Mouse (Mus musculus) ES-E14 (cell line): ENCODE measurements around the gene Rhd. TPM values are rescaled to one million over a fixed set of nuclear protein-coding genes. Genes with fewer than 3 reads are reported as not detected.

Experiments
- DNase-seq: peaks from one replicate; pipeline ENCODE4 v3.0.0-alpha.2; 2013; ENCODE audit warnings: low read depth, low spot score
- H3K27ac ChIP-seq: 2 replicates; pipeline ENCODE4 v1.5.1; 2012; ENCODE audit warnings: low read depth, mild to moderate bottlenecking, low read length, moderate library complexity, mixed read lengths; ENCODE audit not compliant: poor library complexity, insufficient read depth, severe bottlenecking
- H3K36me3 ChIP-seq: 2 replicates; pipeline ENCODE4 v1.6.1; 2012; ENCODE audit warnings: mild to moderate bottlenecking, low read length, moderate library complexity, mixed read lengths; ENCODE audit not compliant: control insufficient read depth, poor library complexity, insufficient read depth, severe bottlenecking
- H3K4me1 ChIP-seq, 2 experiments: fragments of 150-350 bp in 1 of 2; sonication (generic) in 1 of 2; 2 replicates each; pipeline ENCODE4 v1.6.1; 2012; ENCODE audit warnings: low read length in 2 of 2, mild to moderate bottlenecking in 1 of 2, mixed read lengths in 1 of 2; ENCODE audit not compliant: control insufficient read depth in 2 of 2, insufficient read depth in 2 of 2, poor library complexity in 1 of 2
- H3K4me3 ChIP-seq, 2 experiments: fragments of 150-350 bp in 1 of 2; sonication (generic) in 1 of 2; 2 replicates each; pipeline ENCODE4 v1.5.1; 2012; ENCODE audit warnings: low read length in 2 of 2, low read depth in 1 of 2, mild to moderate bottlenecking in 1 of 2, mixed read lengths in 1 of 2; ENCODE audit not compliant: insufficient read depth in 1 of 2, poor library complexity in 1 of 2, severe bottlenecking in 1 of 2
- H3K9ac ChIP-seq: 2 replicates; pipeline ENCODE4 v1.6.1; 2012; ENCODE audit warnings: low read depth, mild to moderate bottlenecking, low read length, mixed read lengths; ENCODE audit not compliant: poor library complexity, insufficient read depth, severe bottlenecking
- H3K9me3 ChIP-seq: fragments of 150-350 bp; sonication (generic); 2 replicates; pipeline ENCODE4 v1.6.1; 2012; ENCODE audit warnings: low read depth, mild to moderate bottlenecking, low read length; ENCODE audit not compliant: control insufficient read depth, insufficient read depth
- CHD2 ChIP-seq: IDR thresholded peaks from 2 replicates; pipeline ENCODE4 v1.6.1; 2014; ENCODE audit warnings: mild to moderate bottlenecking, low read depth, low read length, inconsistent platforms
- HCFC1 ChIP-seq: IDR thresholded peaks from 2 replicates; pipeline ENCODE4 v1.6.1; 2012; ENCODE audit warnings: low read length, inconsistent platforms, borderline replicate concordance; ENCODE audit not compliant: insufficient read depth
- MAFK ChIP-seq: IDR thresholded peaks from 2 replicates; pipeline ENCODE4 v1.6.1; 2014; ENCODE audit warnings: mild to moderate bottlenecking, low read depth, low read length, inconsistent platforms; ENCODE audit not compliant: insufficient read depth
- ZC3H11A ChIP-seq: IDR thresholded peaks from 2 replicates; pipeline ENCODE4 v1.6.1; 2012; ENCODE audit warnings: low read depth, mild to moderate bottlenecking, inconsistent platforms, low read length, borderline replicate concordance
- ZNF384 ChIP-seq: IDR thresholded peaks from 2 replicates; pipeline ENCODE4 v1.6.1; 2012; ENCODE audit warnings: low read depth, low read length, inconsistent platforms
- in situ Hi-C, 2 experiments: fragments of 600-800 bp; cut with MboI; formaldehyde crosslinking; loops; one replicate each; pipeline ENCODE4 v1.15.1; 2025; ENCODE audit warnings: low sequenced_read_pairs in 2 of 2, inconsistent platforms in 1 of 2; ENCODE audit not compliant: unreplicated experiment in 2 of 2
- total RNA-seq: library from RNA; depleted of rRNA; stranded (reverse); fragments of 300-350 nt; gene quantifications from 2 replicates; pipeline ENCODE4 v1.2.3, GENCODE M21; 2012

The Rhd gene
- total RNA-seq, 1 experiment, result 12.4 TPM

DNA sequence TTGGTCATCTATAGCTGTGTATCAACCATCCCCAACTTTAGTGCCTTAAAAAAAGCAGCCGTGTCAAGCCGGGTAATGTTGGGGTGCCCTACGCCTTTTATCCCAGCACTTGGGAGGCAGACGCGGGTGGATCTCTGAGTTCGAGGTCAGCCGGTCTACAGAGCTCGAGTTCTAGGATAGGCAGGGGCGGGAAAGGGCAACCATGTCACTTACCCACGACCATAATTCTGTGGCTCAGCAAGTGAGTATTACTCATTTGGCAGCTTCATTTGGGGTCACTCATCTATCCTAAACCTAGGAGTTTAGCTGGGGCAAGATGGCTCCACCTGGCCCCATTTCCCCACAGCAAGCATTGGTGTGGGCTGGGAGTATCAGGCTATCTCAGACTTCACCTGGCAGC is 3.7 kb downstream of the Rhd start:
- DNase-seq, result no peak
- TF ChIP-seq CHD2 (no peak), ZNF384 (no peak), ZC3H11A (no peak), HCFC1 (no peak), MAFK (no peak)
- Histone ChIP-seq H3K9ac (peak overlapping the region; percentile 4; the same call in 1 of the 2 replicates), H3K27ac (peak overlapping the region; percentile 26; the same call in 1 of the 2 replicates), H3K4me3 (peak overlapping the region in 1 of 2 experiments; percentile 26; a peak in 1 of 4 replicates), H3K9me3 (no peaks in the 10 kb centered on the region), H3K36me3 (no peaks in the 10 kb centered on the region), H3K4me1 (peaks cover 6 to 48% of the 10 kb centered on the region in 2 experiments; a peak in 2 of 4 replicates)
- in situ Hi-C loops, result no loop called here

DNA sequence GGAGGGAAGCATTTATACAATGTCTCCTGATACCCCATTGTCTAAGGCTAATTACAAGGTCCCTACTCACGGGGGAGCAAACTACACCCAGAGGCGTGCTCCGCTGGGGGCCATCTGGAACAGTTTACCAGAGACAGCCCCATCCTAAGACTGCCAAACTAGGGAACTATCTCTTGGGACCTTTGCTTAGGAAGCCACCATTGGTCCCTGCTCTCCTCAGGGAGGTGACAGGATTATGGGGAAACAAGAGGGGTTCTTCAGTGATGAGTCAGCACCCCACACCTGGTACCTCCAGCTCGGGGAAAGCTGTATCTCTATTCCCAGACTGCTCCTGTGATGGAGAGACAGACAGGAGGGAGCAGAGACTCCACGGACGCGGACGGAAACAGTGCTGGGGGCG is 4.2 kb downstream of the Rhd start:
- peak overlapping the region; percentile 26; the same call in 1 of the 2 replicates for H3K27ac ChIP-seq
- no peaks in the 10 kb centered on the region for H3K9me3 ChIP-seq
- peak overlapping the region in 1 of 2 experiments; percentile 26; a peak in 1 of 4 replicates for H3K4me3 ChIP-seq
- DNase-seq, result no peak
- peak overlapping the region; percentile 4; the same call in 1 of the 2 replicates for H3K9ac ChIP-seq
- peaks cover 6 to 48% of the 10 kb centered on the region in 2 experiments; a peak in 2 of 4 replicates for H3K4me1 ChIP-seq
- TF ChIP-seq CHD2, result no peak
- no peak for TF ChIP-seq ZNF384
- TF ChIP-seq MAFK, result peak; percentile 57; the same call in 1 of the 2 replicates
- no peak for TF ChIP-seq ZC3H11A
- no peak for TF ChIP-seq HCFC1
- in situ Hi-C loops, result no loop called here
- H3K36me3 ChIP-seq, result no peaks in the 10 kb centered on the region

DNA sequence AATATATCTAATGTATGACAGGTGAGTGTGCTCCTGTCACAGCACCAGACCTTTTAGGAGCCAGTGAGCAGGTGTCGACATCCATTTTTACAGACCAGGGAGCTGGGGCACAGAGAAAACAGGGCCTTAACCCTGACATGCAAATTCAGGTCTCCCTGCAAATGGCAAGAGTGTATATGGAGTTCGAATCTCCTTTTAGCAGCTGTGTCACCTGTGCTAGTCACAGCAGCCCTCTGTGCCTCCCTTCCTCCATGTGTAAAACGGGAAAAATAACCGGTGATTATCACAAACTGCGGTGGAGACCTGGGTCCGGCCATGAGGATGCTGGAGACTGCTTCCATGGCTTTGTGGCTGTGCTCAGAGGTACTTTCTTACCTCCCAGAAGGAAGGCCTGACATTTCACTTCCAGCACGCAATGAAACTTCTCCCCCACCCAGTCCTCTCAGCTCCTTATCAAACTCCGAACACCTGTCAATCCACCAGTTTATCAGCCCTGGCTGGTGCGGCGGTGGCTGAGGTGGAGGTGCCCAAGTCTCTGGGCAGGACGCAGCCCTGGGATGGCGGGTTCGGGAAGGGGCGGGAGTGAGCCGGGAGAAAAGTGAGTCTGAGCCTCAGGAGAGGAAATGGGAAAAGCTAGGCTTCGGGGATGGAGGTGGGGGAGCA is 4.9 kb downstream of the Rhd start:
- DNase-seq, result no peak
- Histone ChIP-seq H3K27ac (peak overlapping the region; percentile 47; the same call in 1 of the 2 replicates), H3K4me3 (peak overlapping the region; percentile 42 to 44; a peak in 3 of 4 replicates), H3K4me1 (peaks cover 6 to 50% of the 10 kb centered on the region in 2 experiments; a peak in 2 of 4 replicates), H3K9me3 (no peaks in the 10 kb centered on the region), H3K9ac (peak overlapping the region; percentile 38; the same call in 1 of the 2 replicates), H3K36me3 (no peaks in the 10 kb centered on the region)
- no peak for TF ChIP-seq CHD2
- TF ChIP-seq ZNF384, result no peak
- no peak for TF ChIP-seq HCFC1
- no peak for TF ChIP-seq ZC3H11A
- no peak for TF ChIP-seq MAFK
- in situ Hi-C loops, result no loop called here

DNA sequence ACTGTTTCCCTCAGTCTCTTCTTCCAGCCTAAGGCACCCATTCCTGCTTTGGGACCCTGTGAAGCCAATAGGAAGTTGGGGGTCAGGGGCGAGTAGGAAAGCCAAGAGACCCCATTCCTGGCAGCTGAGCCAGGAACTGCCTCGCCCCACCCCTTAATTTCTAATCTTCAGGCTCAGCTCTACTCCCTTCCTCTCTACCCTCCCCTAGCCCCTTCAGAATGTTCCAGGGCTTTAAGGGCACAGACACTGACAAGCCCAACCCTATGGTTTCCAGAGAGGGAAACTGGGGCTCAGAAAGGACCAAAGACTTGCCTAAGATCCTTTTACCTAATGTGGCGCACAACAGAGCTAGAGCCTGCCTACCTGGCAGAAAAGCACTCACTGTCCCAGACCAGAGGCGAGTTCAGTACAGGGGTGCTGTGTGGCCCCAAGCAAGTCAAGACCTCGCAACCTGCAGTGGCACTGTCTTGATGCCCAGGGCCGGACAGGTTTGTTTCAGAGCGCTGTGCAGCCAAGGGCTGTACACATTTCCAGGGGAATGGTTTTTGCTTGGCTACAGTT is 5.6 kb downstream of the Rhd start:
- H3K9me3 ChIP-seq, result no peaks in the 10 kb centered on the region
- H3K9ac ChIP-seq, result peak overlapping the region; percentile 38; the same call in 1 of the 2 replicates
- in situ Hi-C loops, result no loop called here
- DNase-seq, result no peak
- no peaks in the 10 kb centered on the region for H3K36me3 ChIP-seq
- H3K4me3 ChIP-seq, result peak overlapping the region; percentile 42 to 44; a peak in 3 of 4 replicates
- TF ChIP-seq CHD2, result no peak
- no peak for TF ChIP-seq MAFK
- TF ChIP-seq ZNF384, result no peak
- no peak for TF ChIP-seq HCFC1
- TF ChIP-seq ZC3H11A, result no peak
- H3K27ac ChIP-seq, result peak overlapping the region; percentile 47; the same call in 1 of the 2 replicates
- peaks cover 6 to 52% of the 10 kb centered on the region in 2 experiments; a peak in 2 of 4 replicates for H3K4me1 ChIP-seq
